Mouse (Mus musculus) MEL (cell line): ENCODE data around the gene Pigo. TPM values are rescaled to one million over a fixed set of nuclear protein-coding genes. Genes with fewer than 3 reads are reported as not detected.

Source experiments
- DNase-seq: peaks from one replicate; pipeline ENCODE4 v3.0.0; 2011; ENCODE audit warnings: low read depth, low spot score
- H3K27ac ChIP-seq: 2 replicates; pipeline ENCODE4 v1.5.1; 2012; ENCODE audit warnings: low read depth, mild to moderate bottlenecking, control low read depth, low read length, moderate library complexity; ENCODE audit not compliant: control insufficient read depth
- H3K27me3 ChIP-seq, 2 experiments: fragments of 150-350 bp in 1 of 2; sonication (generic) in 1 of 2; 2 replicates each; pipeline ENCODE4 v1.6.1; 2012; ENCODE audit warnings: low read length in 2 of 2, mild to moderate bottlenecking in 2 of 2, improper control_type of control experiment in 1 of 2, moderate library complexity in 1 of 2; ENCODE audit not compliant: insufficient read depth in 2 of 2, control insufficient read depth in 1 of 2
- H3K36me3 ChIP-seq, 2 experiments: 2 replicates each; pipeline ENCODE4 v1.6.1; 2012 to 2014; ENCODE audit warnings: low read length in 2 of 2, improper control_type of control experiment in 1 of 2, inconsistent platforms in 1 of 2, mild to moderate bottlenecking in 1 of 2; ENCODE audit not compliant: insufficient read depth in 2 of 2, control insufficient read depth in 1 of 2
- H3K4me1 ChIP-seq, 2 experiments: fragments of 150-350 bp in 1 of 2; sonication (generic) in 1 of 2; 2 replicates each; pipeline ENCODE4 v1.6.1; 2012; ENCODE audit warnings: low read length in 2 of 2, improper control_type of control experiment in 1 of 2, mild to moderate bottlenecking in 1 of 2; ENCODE audit not compliant: insufficient read depth in 2 of 2, control insufficient read depth in 1 of 2
- H3K4me3 ChIP-seq, 2 experiments: fragments of 150-350 bp in 1 of 2; sonication (generic) in 1 of 2; 2 replicates each; pipeline ENCODE4 v1.5.1; 2012; ENCODE audit warnings: low read depth in 2 of 2, low read length in 2 of 2, mild to moderate bottlenecking in 2 of 2, moderate library complexity in 2 of 2, control low read depth in 1 of 2, improper control_type of control experiment in 1 of 2; ENCODE audit not compliant: control insufficient read depth in 1 of 2, insufficient read depth in 1 of 2
- H3K79me2 ChIP-seq: 2 replicates; pipeline ENCODE4 v1.6.1; 2012; ENCODE audit warnings: mild to moderate bottlenecking, low read length, moderate library complexity; ENCODE audit not compliant: control insufficient read depth, poor library complexity, insufficient read depth
- H3K9ac ChIP-seq: 2 replicates; pipeline ENCODE4 v1.6.1; 2012; ENCODE audit warnings: low read depth, mild to moderate bottlenecking, control low read depth, low read length, moderate library complexity; ENCODE audit not compliant: control insufficient read depth, poor library complexity, severe bottlenecking
- H3K9me3 ChIP-seq: fragments of 150-350 bp; sonication (generic); replicated peaks from 2 replicates; pipeline ENCODE4 v1.6.1; 2012; ENCODE audit warnings: mild to moderate bottlenecking, low read length, improper control_type of control experiment, moderate library complexity; ENCODE audit not compliant: insufficient read depth
- CHD2 ChIP-seq: IDR thresholded peaks from 2 replicates; pipeline ENCODE4 v1.6.1; 2011; ENCODE audit warnings: low read length, improper control_type of control experiment
- CTCF ChIP-seq, 3 experiments: IDR thresholded peaks in 2 of 3; conservative IDR thresholded peaks in 1 of 3; 2 replicates each; pipeline ENCODE4 v1.5.1; 2011 to 2012; ENCODE audit warnings: low read length in 3 of 3, low read depth in 2 of 3, mild to moderate bottlenecking in 2 of 3, improper control_type of control experiment in 1 of 3, inconsistent platforms in 1 of 3, mixed read lengths in 1 of 3, moderate library complexity in 1 of 3; ENCODE audit not compliant: control insufficient read depth in 1 of 3, insufficient read depth in 1 of 3, poor library complexity in 1 of 3, severe bottlenecking in 1 of 3
- E2F4 ChIP-seq: IDR thresholded peaks from 2 replicates; pipeline ENCODE4 v1.6.1; 2011; ENCODE audit warnings: low read depth, low read length, improper control_type of control experiment, borderline replicate concordance
- HCFC1 ChIP-seq: IDR thresholded peaks from 2 replicates; pipeline ENCODE4 v1.6.1; 2012; ENCODE audit warnings: low read depth, mild to moderate bottlenecking, inconsistent platforms, low read length, improper control_type of control experiment, moderate library complexity
- MAZ ChIP-seq: IDR thresholded peaks from 2 replicates; pipeline ENCODE4 v1.6.1; 2012; ENCODE audit warnings: low read depth, mild to moderate bottlenecking, inconsistent platforms, low read length, improper control_type of control experiment
- MEF2A ChIP-seq: IDR thresholded peaks from 2 replicates; pipeline ENCODE4 v1.6.1; 2014; ENCODE audit warnings: low read depth, mild to moderate bottlenecking, inconsistent platforms, low read length, improper control_type of control experiment; ENCODE audit not compliant: poor library complexity, insufficient replicate concordance, severe bottlenecking; ENCODE audit errors: extremely low read depth
- MXI1 ChIP-seq: IDR thresholded peaks from 2 replicates; pipeline ENCODE4 v1.6.1; 2011; ENCODE audit warnings: mild to moderate bottlenecking, low read depth, low read length, improper control_type of control experiment
- NRF1 ChIP-seq: IDR thresholded peaks from 2 replicates; pipeline ENCODE4 v1.6.1; 2014; ENCODE audit warnings: low read depth, mild to moderate bottlenecking, inconsistent platforms, low read length, improper control_type of control experiment, moderate library complexity; ENCODE audit not compliant: poor library complexity, insufficient read depth, severe bottlenecking
- POLR2A ChIP-seq, 2 experiments: IDR thresholded peaks; 2 replicates each; pipeline ENCODE4 v1.6.1; 2011 to 2012; ENCODE audit warnings: low read length in 2 of 2, mild to moderate bottlenecking in 2 of 2, control low read depth in 1 of 2, improper control_type of control experiment in 1 of 2, low read depth in 1 of 2, moderate library complexity in 1 of 2; ENCODE audit not compliant: control insufficient read depth in 1 of 2, insufficient read depth in 1 of 2, poor library complexity in 1 of 2
- POLR2AphosphoS2 ChIP-seq: IDR thresholded peaks from 2 replicates; pipeline ENCODE4 v1.6.1; 2011; ENCODE audit warnings: low read length, improper control_type of control experiment
- POLR2AphosphoS5 ChIP-seq: IDR thresholded peaks from 2 replicates; pipeline ENCODE4 v1.6.1; 2012; ENCODE audit warnings: low read depth, borderline replicate concordance, mild to moderate bottlenecking, inconsistent platforms, low read length, moderate library complexity, mixed read lengths
- RCOR1 ChIP-seq: IDR thresholded peaks from 2 replicates; pipeline ENCODE4 v1.6.1; 2012; ENCODE audit warnings: low read depth, mild to moderate bottlenecking, inconsistent platforms, low read length, improper control_type of control experiment
- SIN3A ChIP-seq: IDR thresholded peaks from 2 replicates; pipeline ENCODE4 v1.6.1; 2012; ENCODE audit warnings: low read length, improper control_type of control experiment, inconsistent platforms
- TBP ChIP-seq: IDR thresholded peaks from 2 replicates; pipeline ENCODE4 v1.8.0; 2011; ENCODE audit warnings: low read depth, low read length, improper control_type of control experiment
- UBTF ChIP-seq: IDR thresholded peaks from 2 replicates; pipeline ENCODE4 v1.6.1; 2012; ENCODE audit warnings: low read depth, mild to moderate bottlenecking, inconsistent platforms, low read length, improper control_type of control experiment, moderate library complexity, borderline replicate concordance; ENCODE audit not compliant: insufficient read depth
- USF1 ChIP-seq: IDR thresholded peaks from 2 replicates; pipeline ENCODE4 v1.6.1; 2014; ENCODE audit warnings: low read depth, mild to moderate bottlenecking, inconsistent platforms, low read length, improper control_type of control experiment, moderate library complexity
- USF2 ChIP-seq, 2 experiments: IDR thresholded peaks; 2 replicates each; pipeline ENCODE4 v1.6.1; 2011 to 2012; ENCODE audit warnings: improper control_type of control experiment in 2 of 2, low read length in 2 of 2, borderline replicate concordance in 1 of 2, inconsistent platforms in 1 of 2, low read depth in 1 of 2, mild to moderate bottlenecking in 1 of 2; ENCODE audit not compliant: insufficient read depth in 1 of 2
- ZC3H11A ChIP-seq: IDR thresholded peaks from 2 replicates; pipeline ENCODE4 v1.6.1; 2012; ENCODE audit warnings: low read depth, mild to moderate bottlenecking, inconsistent platforms, low read length, improper control_type of control experiment
- ZKSCAN1 ChIP-seq: IDR thresholded peaks from 2 replicates; pipeline ENCODE4 v1.6.1; 2012; ENCODE audit warnings: low read depth, mild to moderate bottlenecking, inconsistent platforms, low read length, improper control_type of control experiment, moderate library complexity
- ZNF384 ChIP-seq: IDR thresholded peaks from 2 replicates; pipeline ENCODE4 v1.6.1; 2012; ENCODE audit warnings: low read depth, mild to moderate bottlenecking, inconsistent platforms, low read length, improper control_type of control experiment
- polyA plus RNA-seq, 2 experiments: library from polyadenylated mRNA; stranded (reverse) in 1 of 2; unstranded in 1 of 2; fragments of >175 nt in 1 of 2; fragments of >200 nt in 1 of 2; gene quantifications; 2 replicates each; pipeline versions ENCODE4 v1.2.1 to v1.2.4; 2012; ENCODE audit warnings: low replicate concordance in 2 of 2, low read depth in 1 of 2; ENCODE audit not compliant: insufficient read length in 2 of 2, insufficient read depth in 1 of 2, missing spikeins in 1 of 2
- total RNA-seq: library from RNA; depleted of rRNA; stranded (reverse); fragments of 300-350 nt; gene quantifications from 2 replicates; pipeline ENCODE4 v1.2.3, GENCODE M21; 2012

Pigo gene
- total and polyA plus RNA-seq, 3 experiments, result 22.3 to 36.1 TPM; not detected in 1

- TF ChIP-seq POLR2A (IDR thresholded peaks at IDR 0.05; ENCODE audit: control insufficient read depth in 1 of 2, insufficient read depth in 1 of 2, low read depth in 1 of 2, low read length in 2 of 2, poor library complexity in 1 of 2), result no peak
- TF ChIP-seq USF1, result no peak
Measured at GRCm38 (mm10) chr4:43005765-43006164, 19.9 kb downstream of the Pigo start (continued).

- Histone ChIP-seq H3K27me3 (no peaks in the 10 kb centered on the region), H3K27ac (no peak overlapping the region), H3K9me3 (no peaks in the 10 kb centered on the region), H3K9ac (no peak overlapping the region), H3K36me3 (peaks cover 0 to 8% of the 10 kb centered on the region in 2 experiments; a peak in 2 of 4 replicates), H3K4me1 (peaks cover 5 to 7% of the 10 kb centered on the region in 2 experiments; a peak in 3 of 4 replicates), H3K79me2 (peaks cover under 1% of the 10 kb centered on the region), H3K4me3 (no peak overlapping the region)
- DNase-seq, result no peak
- no peak for TF ChIP-seq POLR2AphosphoS5
- TF ChIP-seq CTCF (IDR thresholded peaks at IDR 0.05 in 2 of 3, conservative IDR thresholded peaks at IDR 0.05 in 1 of 3; ENCODE audit: control insufficient read depth in 1 of 3, insufficient read depth in 1 of 3, low read depth in 2 of 3, low read length in 3 of 3, poor library complexity in 1 of 3, severe bottlenecking in 1 of 3), result no peak
- no peak for TF ChIP-seq HCFC1
- TF ChIP-seq ZNF384, result no peak
- no peak for TF ChIP-seq NRF1
- TF ChIP-seq POLR2AphosphoS2, result no peak
- TF ChIP-seq USF2 (IDR thresholded peaks at IDR 0.05; ENCODE audit: borderline replicate concordance in 1 of 2, insufficient read depth in 1 of 2, low read depth in 1 of 2, low read length in 2 of 2), result no peak
- no peak for TF ChIP-seq RCOR1
- no peak for TF ChIP-seq E2F4
- no peak for TF ChIP-seq ZC3H11A
- TF ChIP-seq MAZ, result no peak
Measured at GRCm38 (mm10) chr4:43004951-43005350, 20.7 kb downstream of the Pigo start.

GRCm38 (mm10) chr4:43002756-43003439 is 22.7 kb downstream of the Pigo start:
- TF ChIP-seq CHD2 (no peak), NRF1 (no peak), MXI1 (no peak), POLR2AphosphoS5 (no peak), SIN3A (no peak), ZKSCAN1 (no peak), UBTF (no peak), TBP (no peak), POLR2AphosphoS2 (no peak), MEF2A (no peak), ZNF384 (no peak)
- Histone ChIP-seq H3K27ac (no peak overlapping the region), H3K9me3 (no peaks in the 10 kb centered on the region), H3K36me3 (peaks cover 2 to 15% of the 10 kb centered on the region in 2 experiments; a peak in 2 of 4 replicates), H3K79me2 (peaks cover 20% of the 10 kb centered on the region), H3K27me3 (no peaks in the 10 kb centered on the region), H3K9ac (no peak overlapping the region), H3K4me1 (peaks cover 3 to 10% of the 10 kb centered on the region in 2 experiments; a peak in 3 of 4 replicates), H3K4me3 (no peak overlapping the region)
- no peak for DNase-seq
